Mouse (Mus musculus): ENCODE results near the gene Olfr91. TPM values are rescaled to one million over a fixed set of nuclear protein-coding genes. Genes with fewer than 3 reads are reported as not detected.

Olfr91 gene
- polyA plus RNA-seq (2014; fragmentation: Illumina TruSeq; extraction: RNeasy Lipid Tissue Mini Kit (QIAGEN cat#74804); ENCODE audit: low read depth, low replicate concordance) = 0.07 TPM

GRCm38 (mm10) chr17:37098178-37098577 lies at the start of gene Olfr91:
Gene Olfr91 (minus strand): TSS chr17:37098278.

GRCm38 (mm10) chr17:37119988-37120387 lies 21.9 kb upstream of the Olfr91 start, which contains the start of gene Olfr92:
Gene Olfr92 (minus strand): TSS chr17:37120088.

GRCm38 (mm10) chr17:37088399-37088798 lies 9.7 kb downstream of the Olfr91 start, which contains the start of gene Olfr90:
Gene Olfr90 (minus strand): TSS chr17:37088499.

GRCm38 (mm10) chr17:37045611-37046311 lies 52.3 kb downstream of the Olfr91 start, which contains the start of gene Gabbr1:
Gene Gabbr1 (plus strand): TSS chr17:37045966.

Other genes starting within 250 kb of the Olfr91 start
- gene Trim15, start 231.1 kb downstream of the Olfr91 start, polyA plus RNA-seq (2014; fragmentation: Illumina TruSeq; extraction: RNeasy Lipid Tissue Mini Kit (QIAGEN cat#74804); ENCODE audit: low read depth, low replicate concordance) = not detected
- gene Trim10, start 228.7 kb downstream of the Olfr91 start, polyA plus RNA-seq (2014; fragmentation: Illumina TruSeq; extraction: RNeasy Lipid Tissue Mini Kit (QIAGEN cat#74804); ENCODE audit: low read depth, low replicate concordance) = not detected
- gene Trim40, start 208.2 kb downstream of the Olfr91 start, polyA plus RNA-seq (2014; fragmentation: Illumina TruSeq; extraction: RNeasy Lipid Tissue Mini Kit (QIAGEN cat#74804); ENCODE audit: low read depth, low replicate concordance) = not detected
- gene Trim31, start 200.2 kb downstream of the Olfr91 start, polyA plus RNA-seq (2014; fragmentation: Illumina TruSeq; extraction: RNeasy Lipid Tissue Mini Kit (QIAGEN cat#74804); ENCODE audit: low read depth, low replicate concordance) = not detected
- gene Rnf39, start 155.4 kb downstream of the Olfr91 start, polyA plus RNA-seq (2014; fragmentation: Illumina TruSeq; extraction: RNeasy Lipid Tissue Mini Kit (QIAGEN cat#74804); ENCODE audit: low read depth, low replicate concordance) = not detected
- gene Ppp1r11, start 146.5 kb downstream of the Olfr91 start, polyA plus RNA-seq (2014; fragmentation: Illumina TruSeq; extraction: RNeasy Lipid Tissue Mini Kit (QIAGEN cat#74804); ENCODE audit: low read depth, low replicate concordance) = 163 TPM
- 36.6 TPM for gene Znrd1, start 139.7 kb downstream of the Olfr91 start, polyA plus RNA-seq (2014; fragmentation: Illumina TruSeq; extraction: RNeasy Lipid Tissue Mini Kit (QIAGEN cat#74804); ENCODE audit: low read depth, low replicate concordance)
- 458 TPM for gene Znrd1as, start 139.7 kb downstream of the Olfr91 start, polyA plus RNA-seq (2014; fragmentation: Illumina TruSeq; extraction: RNeasy Lipid Tissue Mini Kit (QIAGEN cat#74804); ENCODE audit: low read depth, low replicate concordance)
- gene 2410137M14Rik, start 117.0 kb downstream of the Olfr91 start, polyA plus RNA-seq (2014; fragmentation: Illumina TruSeq; extraction: RNeasy Lipid Tissue Mini Kit (QIAGEN cat#74804); ENCODE audit: low read depth, low replicate concordance) = 0.97 TPM
- 0.97 TPM for gene H2-M5, start 108.7 kb downstream of the Olfr91 start, polyA plus RNA-seq (2014; fragmentation: Illumina TruSeq; extraction: RNeasy Lipid Tissue Mini Kit (QIAGEN cat#74804); ENCODE audit: low read depth, low replicate concordance)
- 27.4 TPM for gene Zfp57, start 97.1 kb downstream of the Olfr91 start, polyA plus RNA-seq (2014; fragmentation: Illumina TruSeq; extraction: RNeasy Lipid Tissue Mini Kit (QIAGEN cat#74804); ENCODE audit: low read depth, low replicate concordance)
- not detected for gene Mog, start 74.9 kb downstream of the Olfr91 start, polyA plus RNA-seq (2014; fragmentation: Illumina TruSeq; extraction: RNeasy Lipid Tissue Mini Kit (QIAGEN cat#74804); ENCODE audit: low read depth, low replicate concordance)
- gene Gabbr1, start 52.3 kb downstream of the Olfr91 start, polyA plus RNA-seq (2014; fragmentation: Illumina TruSeq; extraction: RNeasy Lipid Tissue Mini Kit (QIAGEN cat#74804); ENCODE audit: low read depth, low replicate concordance) = 10.9 TPM
- not detected for gene Olfr90, start 9.8 kb downstream of the Olfr91 start, polyA plus RNA-seq (2014; fragmentation: Illumina TruSeq; extraction: RNeasy Lipid Tissue Mini Kit (QIAGEN cat#74804); ENCODE audit: low read depth, low replicate concordance)
- gene Olfr92, start 21.8 kb upstream of the Olfr91 start, polyA plus RNA-seq (2014; fragmentation: Illumina TruSeq; extraction: RNeasy Lipid Tissue Mini Kit (QIAGEN cat#74804); ENCODE audit: low read depth, low replicate concordance) = not detected
- 0.90 TPM for gene Olfr93, start 63.2 kb upstream of the Olfr91 start, polyA plus RNA-seq (2014; fragmentation: Illumina TruSeq; extraction: RNeasy Lipid Tissue Mini Kit (QIAGEN cat#74804); ENCODE audit: low read depth, low replicate concordance)
- gene Ubd, start 95.6 kb upstream of the Olfr91 start, polyA plus RNA-seq (2014; fragmentation: Illumina TruSeq; extraction: RNeasy Lipid Tissue Mini Kit (QIAGEN cat#74804); ENCODE audit: low read depth, low replicate concordance) = not detected
- not detected for gene Olfr94, start 102.7 kb upstream of the Olfr91 start, polyA plus RNA-seq (2014; fragmentation: Illumina TruSeq; extraction: RNeasy Lipid Tissue Mini Kit (QIAGEN cat#74804); ENCODE audit: low read depth, low replicate concordance)
- not detected for gene Olfr95, start 114.8 kb upstream of the Olfr91 start, polyA plus RNA-seq (2014; fragmentation: Illumina TruSeq; extraction: RNeasy Lipid Tissue Mini Kit (QIAGEN cat#74804); ENCODE audit: low read depth, low replicate concordance)
- gene Olfr96, start 121.9 kb upstream of the Olfr91 start, polyA plus RNA-seq (2014; fragmentation: Illumina TruSeq; extraction: RNeasy Lipid Tissue Mini Kit (QIAGEN cat#74804); ENCODE audit: low read depth, low replicate concordance) = not detected
- not detected for gene Olfr97, start 139.1 kb upstream of the Olfr91 start, polyA plus RNA-seq (2014; fragmentation: Illumina TruSeq; extraction: RNeasy Lipid Tissue Mini Kit (QIAGEN cat#74804); ENCODE audit: low read depth, low replicate concordance)
- gene Olfr98, start 165.5 kb upstream of the Olfr91 start, polyA plus RNA-seq (2014; fragmentation: Illumina TruSeq; extraction: RNeasy Lipid Tissue Mini Kit (QIAGEN cat#74804); ENCODE audit: low read depth, low replicate concordance) = not detected
- gene H2-M3, start 171.9 kb upstream of the Olfr91 start, polyA plus RNA-seq (2014; fragmentation: Illumina TruSeq; extraction: RNeasy Lipid Tissue Mini Kit (QIAGEN cat#74804); ENCODE audit: low read depth, low replicate concordance) = 0.28 TPM
- not detected for gene Olfr99, start 185.2 kb upstream of the Olfr91 start, polyA plus RNA-seq (2014; fragmentation: Illumina TruSeq; extraction: RNeasy Lipid Tissue Mini Kit (QIAGEN cat#74804); ENCODE audit: low read depth, low replicate concordance)
- gene Olfr101, start 206.0 kb upstream of the Olfr91 start, polyA plus RNA-seq (2014; fragmentation: Illumina TruSeq; extraction: RNeasy Lipid Tissue Mini Kit (QIAGEN cat#74804); ENCODE audit: low read depth, low replicate concordance) = not detected
- gene Olfr102, start 218.8 kb upstream of the Olfr91 start, polyA plus RNA-seq (2014; fragmentation: Illumina TruSeq; extraction: RNeasy Lipid Tissue Mini Kit (QIAGEN cat#74804); ENCODE audit: low read depth, low replicate concordance) = 0.14 TPM
- gene Olfr103, start 241.4 kb upstream of the Olfr91 start, polyA plus RNA-seq (2014; fragmentation: Illumina TruSeq; extraction: RNeasy Lipid Tissue Mini Kit (QIAGEN cat#74804); ENCODE audit: low read depth, low replicate concordance) = not detected